Mouse (Mus musculus) left cerebral cortex, postnatal 10 days (tissue): ENCODE measurements around the gene Rtl1. TPM values are rescaled to one million over a fixed set of nuclear protein-coding genes. Genes with fewer than 3 reads are reported as not detected.

Experiments used
- DNase-seq, 2 experiments: peaks; one replicate each; pipeline ENCODE4 v3.0.0; 2021 to 2022; ENCODE audit warnings: low spot score in 2 of 2, mixed read lengths in 1 of 2; ENCODE audit errors: extremely low spot score in 1 of 2
- intact Hi-C: fragments of 180-260 bp; cut with DNase I; formaldehyde crosslinking; loops from one replicate; pipeline ENCODE4 v1.15.1; 2025
- total RNA-seq, 2 experiments: library from RNA; stranded (reverse); gene quantifications; 2 replicates each; pipeline ENCODE4 v1.2.3; 2021

Rtl1 gene
- total RNA-seq, 2 experiments from 2014 or later: 0.13 to 0.14 TPM

GRCm38 (mm10) chr12:109595753-109596152 lies 4.4 kb downstream of the Rtl1 start:
- peak in 1 of 2 experiments; percentile 62 for DNase-seq
- intact Hi-C loops: no loop called here

GRCm38 (mm10) chr12:109594961-109595360 lies 5.2 kb downstream of the Rtl1 start:
- intact Hi-C loops: no loop called here
- DNase-seq: no peak

- DNase-seq: no peak
- intact Hi-C loops: no loop called here
Observed at GRCm38 (mm10) chr12:109582185-109582584, 17.9 kb downstream of the Rtl1 start.

GRCm38 (mm10) chr12:109572259-109572658 lies 27.9 kb downstream of the Rtl1 start:
- no peak for DNase-seq
- intact Hi-C loops: loop anchor here (2.0 kb wide), 1 partner anchor 47 kb away; no protein-coding TSS in a partner anchor

GRCm38 (mm10) chr12:109560111-109560695 lies 39.9 kb downstream of the Rtl1 start:
- intact Hi-C loops: no loop called here

GRCm38 (mm10) chr12:109558891-109559487 lies 41.1 kb downstream of the Rtl1 start:
- no peak for DNase-seq
- intact Hi-C loops: no loop called here

More at GRCm38 (mm10) chr12:109560111-109560695, 39.9 kb downstream of the Rtl1 start:
- no peak for DNase-seq

GRCm38 (mm10) chr12:109558226-109558824 lies 41.8 kb downstream of the Rtl1 start:
- intact Hi-C loops: no loop called here
- DNase-seq: no peak

- intact Hi-C loops: no loop called here
- no peak for DNase-seq
Observed at GRCm38 (mm10) chr12:109555837-109556409, 44.2 kb downstream of the Rtl1 start.

- no peak for DNase-seq
Observed at GRCm38 (mm10) chr12:109553568-109553967, 46.6 kb downstream of the Rtl1 start.

GRCm38 (mm10) chr12:109552754-109553525 lies 47.2 kb downstream of the Rtl1 start:
- no peak for DNase-seq
- intact Hi-C loops: no loop called here

More at GRCm38 (mm10) chr12:109553568-109553967, 46.6 kb downstream of the Rtl1 start:
- intact Hi-C loops: no loop called here

- no peak for DNase-seq
- intact Hi-C loops: no loop called here
Observed at GRCm38 (mm10) chr12:109551771-109552170, 48.4 kb downstream of the Rtl1 start.

- intact Hi-C loops: no loop called here
- DNase-seq: no peak
Observed at GRCm38 (mm10) chr12:109547085-109547484, 53.0 kb downstream of the Rtl1 start.

GRCm38 (mm10) chr12:109545875-109546732 lies 54.0 kb downstream of the Rtl1 start:
- intact Hi-C loops: no loop called here
- DNase-seq: peak in 1 of 2 experiments; percentile 15

GRCm38 (mm10) chr12:109543281-109543923 lies 56.7 kb downstream of the Rtl1 start:
- intact Hi-C loops: no loop called here
- DNase-seq: no peak

GRCm38 (mm10) chr12:109542635-109543249 lies 57.4 kb downstream of the Rtl1 start:
- intact Hi-C loops: no loop called here
- peak; percentile 83 to 88 for DNase-seq

- intact Hi-C loops: no loop called here
Observed at GRCm38 (mm10) chr12:109542011-109542410, 58.1 kb downstream of the Rtl1 start.

GRCm38 (mm10) chr12:109541540-109541899 lies 58.6 kb downstream of the Rtl1 start:
- no peak for DNase-seq
- intact Hi-C loops: no loop called here

More at GRCm38 (mm10) chr12:109542011-109542410, 58.1 kb downstream of the Rtl1 start:
- DNase-seq: peak in 1 of 2 experiments; percentile 60
